Mouse (Mus musculus): ENCODE results near the gene Fgfr2. TPM values are rescaled to one million over a fixed set of nuclear protein-coding genes. Genes with fewer than 3 reads are reported as not detected.
A peak's percentile ranks its signal among the peaks of the same experiment; 100 is the strongest.

The Fgfr2 gene
- polyA plus RNA-seq, 1 experiment from 2014 or later, result 137 TPM

- Histone ChIP-seq H3K4me1 (0 out of 2 replicates have a peak, but pooled peaks cover 7% of the 10 kb centered on the region), H3K9me3 (replicated peaks) (no peaks in the 10 kb centered on the region), H3K36me3 (peaks cover 7% of the 10 kb centered on the region; the same call in 1 of the 2 replicates), H3K27me3 (no peaks in the 10 kb centered on the region), H3K4me2 (replicated peaks) (no peak overlapping the region), H3K4me3 (replicated peaks) (no peak overlapping the region), H3K9ac (no peak overlapping the region), H3K27ac (replicated peaks) (no peak overlapping the region)
- WGBS, result 94% methylated on average over 4 of the region's 4 CpGs
- ATAC-seq (ENCODE audit: insufficient number of reproducible peaks, low FRiP score, low TSS enrichment, low read depth), result no peak
These were observed 870.1 kb downstream of the Fgfr2 start for GRCm38 (mm10) chr7:132253078-132253477.

- H3K9ac ChIP-seq, result no peak overlapping the region
- no peak overlapping the region for H3K27ac ChIP-seq (replicated peaks)
- H3K9me3 ChIP-seq (replicated peaks), result no peaks in the 10 kb centered on the region
- 60% methylated on average over 10 of the region's 10 CpGs for WGBS
- ATAC-seq (ENCODE audit: insufficient number of reproducible peaks, low FRiP score, low TSS enrichment, low read depth), result no peak
- H3K27me3 ChIP-seq, result no peaks in the 10 kb centered on the region
- H3K4me3 ChIP-seq (replicated peaks), result no peak overlapping the region
- H3K4me2 ChIP-seq (replicated peaks), result no peak overlapping the region
- peaks cover 15% of the 10 kb centered on the region; the same call in 1 of the 2 replicates for H3K4me1 ChIP-seq
- peaks cover 12% of the 10 kb centered on the region; the same call in 1 of the 2 replicates for H3K36me3 ChIP-seq
These were observed 873.5 kb downstream of the Fgfr2 start for GRCm38 (mm10) chr7:132249563-132250119.

DNA sequence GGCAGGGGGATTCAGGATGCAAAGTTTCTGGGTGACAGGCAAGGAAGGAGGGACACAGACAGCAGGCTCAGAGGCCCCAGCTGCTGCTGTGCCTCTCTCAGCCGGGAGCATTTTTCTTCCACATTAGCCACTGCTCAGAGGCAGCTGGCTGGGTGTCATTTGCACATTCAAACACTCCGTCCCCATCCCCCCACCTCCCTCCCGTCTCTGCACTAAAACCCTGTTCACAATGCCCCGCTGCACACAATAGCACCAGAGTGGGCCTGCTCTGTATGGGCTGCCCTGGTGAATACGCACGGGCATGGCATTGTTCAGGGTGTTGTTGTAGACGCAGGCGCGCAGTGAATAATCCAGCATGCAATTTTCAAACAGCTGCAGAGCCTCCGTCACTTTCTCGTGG, 875.6 kb downstream of the Fgfr2 start:
- H3K27me3 ChIP-seq, result no peaks in the 10 kb centered on the region
- peaks cover 15% of the 10 kb centered on the region; the same call in 1 of the 2 replicates for H3K4me1 ChIP-seq
- H3K9me3 ChIP-seq (replicated peaks), result no peaks in the 10 kb centered on the region
- no peak overlapping the region for H3K4me3 ChIP-seq (replicated peaks)
- ATAC-seq (ENCODE audit: insufficient number of reproducible peaks, low FRiP score, low TSS enrichment, low read depth), result peak; percentile 56
- WGBS, result 20% methylated on average over 11 of the region's 11 CpGs
- H3K4me2 ChIP-seq (replicated peaks), result no peak overlapping the region
- H3K36me3 ChIP-seq, result peaks cover 16% of the 10 kb centered on the region; the same call in 1 of the 2 replicates
- H3K27ac ChIP-seq (replicated peaks), result 0 out of 2 replicates have a peak overlapping the region, but pooled peaks have one; percentile 53
- no peak overlapping the region for H3K9ac ChIP-seq

GRCm38 (mm10) chr7:132247091-132247490, 876.1 kb downstream of the Fgfr2 start:
- Histone ChIP-seq H3K9ac (no peak overlapping the region), H3K36me3 (peaks cover 19% of the 10 kb centered on the region; the same call in 1 of the 2 replicates), H3K27ac (replicated peaks) (peak overlapping the region; percentile 53; the same call in 1 of the 2 replicates), H3K4me3 (replicated peaks) (no peak overlapping the region), H3K4me1 (peaks cover 15% of the 10 kb centered on the region; the same call in 1 of the 2 replicates), H3K9me3 (replicated peaks) (no peaks in the 10 kb centered on the region), H3K4me2 (replicated peaks) (no peak overlapping the region), H3K27me3 (no peaks in the 10 kb centered on the region)
- 70% methylated on average over 5 of the region's 5 CpGs for WGBS
- no peak for ATAC-seq (ENCODE audit: insufficient number of reproducible peaks, low FRiP score, low TSS enrichment, low read depth)

- no peak overlapping the region for H3K4me2 ChIP-seq (replicated peaks)
- H3K9me3 ChIP-seq (replicated peaks), result no peaks in the 10 kb centered on the region
- 85% methylated on average over 6 of the region's 6 CpGs for WGBS
- H3K9ac ChIP-seq, result no peak overlapping the region
- peaks cover 26% of the 10 kb centered on the region; the same call in 1 of the 2 replicates for H3K36me3 ChIP-seq
- H3K27ac ChIP-seq (replicated peaks), result no peak overlapping the region; the same call in 1 of the 2 replicates
- H3K4me3 ChIP-seq (replicated peaks), result no peak overlapping the region
- H3K4me1 ChIP-seq, result peaks cover 15% of the 10 kb centered on the region; the same call in 1 of the 2 replicates
- no peak for ATAC-seq (ENCODE audit: insufficient number of reproducible peaks, low FRiP score, low TSS enrichment, low read depth)
- H3K27me3 ChIP-seq, result no peaks in the 10 kb centered on the region
These were observed 877.4 kb downstream of the Fgfr2 start for GRCm38 (mm10) chr7:132245730-132246129.

- Histone ChIP-seq H3K4me3 (replicated peaks) (no peak overlapping the region), H3K9me3 (replicated peaks) (no peaks in the 10 kb centered on the region), H3K4me1 (peaks cover 15% of the 10 kb centered on the region; the same call in 1 of the 2 replicates), H3K4me2 (replicated peaks) (no peak overlapping the region), H3K27ac (replicated peaks) (no peak overlapping the region), H3K36me3 (0 out of 2 replicates have a peak, but pooled peaks cover 23% of the 10 kb centered on the region), H3K9ac (no peak overlapping the region), H3K27me3 (no peaks in the 10 kb centered on the region)
- 93% methylated on average over 14 of the region's 14 CpGs for WGBS
- no peak for ATAC-seq (ENCODE audit: insufficient number of reproducible peaks, low FRiP score, low TSS enrichment, low read depth)
These were observed 878.5 kb downstream of the Fgfr2 start for GRCm38 (mm10) chr7:132244637-132245036.

DNA sequence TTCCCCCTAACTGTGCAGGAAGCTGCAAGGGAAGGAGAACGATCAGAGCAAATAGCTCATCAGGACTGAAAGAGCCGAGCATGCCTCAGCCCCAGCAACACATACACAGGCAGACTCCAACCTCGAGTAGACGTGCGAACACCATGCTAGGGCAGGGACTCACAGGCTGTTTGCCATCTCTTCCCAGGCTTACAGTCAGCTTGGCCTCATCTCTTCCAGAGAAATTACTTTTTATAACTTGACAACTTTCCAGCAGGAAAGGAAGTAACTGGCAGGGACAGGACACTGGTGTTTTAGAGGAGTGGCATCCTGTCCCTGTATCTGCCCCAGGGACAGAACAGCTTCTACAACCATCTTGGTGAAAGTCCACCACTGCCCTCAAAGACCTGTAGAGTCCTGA, 879.9 kb downstream of the Fgfr2 start:
- ATAC-seq (ENCODE audit: insufficient number of reproducible peaks, low FRiP score, low TSS enrichment, low read depth), result no peak
- Histone ChIP-seq H3K4me1 (peaks cover 8% of the 10 kb centered on the region; the same call in 1 of the 2 replicates), H3K9ac (no peak overlapping the region), H3K9me3 (replicated peaks) (no peaks in the 10 kb centered on the region), H3K27me3 (no peaks in the 10 kb centered on the region), H3K36me3 (peaks cover 31% of the 10 kb centered on the region), H3K4me2 (replicated peaks) (no peak overlapping the region), H3K4me3 (replicated peaks) (no peak overlapping the region), H3K27ac (replicated peaks) (no peak overlapping the region; the same call in 1 of the 2 replicates)
- WGBS, result 74% methylated on average over 5 of the region's 5 CpGs

DNA sequence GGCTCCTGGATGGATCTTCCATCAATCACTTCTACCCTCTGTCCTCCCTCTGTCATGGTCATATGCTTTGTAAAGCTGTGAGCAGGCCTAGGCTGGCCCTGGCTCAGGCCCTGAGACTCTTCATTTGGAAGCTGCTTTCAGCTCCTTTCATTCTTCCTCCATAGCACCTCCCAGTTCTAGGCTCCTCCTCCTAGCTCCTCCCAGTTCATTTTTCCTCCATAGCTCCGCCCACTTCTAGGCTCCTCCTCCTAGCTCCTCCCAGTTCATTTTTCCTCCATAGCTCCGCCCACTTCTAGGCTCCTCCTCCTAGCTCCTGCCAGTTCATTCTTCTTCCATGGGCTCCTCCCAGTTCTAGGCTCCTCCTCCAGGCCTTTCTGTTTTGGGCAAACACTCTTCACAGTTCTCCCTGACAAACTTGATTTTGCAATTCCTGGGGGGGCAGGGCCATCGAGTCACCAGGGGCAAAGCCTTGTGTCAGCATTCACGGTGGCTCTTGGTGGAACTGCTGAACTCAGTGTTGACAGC, 880.5 kb downstream of the Fgfr2 start:
- 38% methylated on average over 4 of the region's 4 CpGs for WGBS
- Histone ChIP-seq H3K9me3 (replicated peaks) (no peaks in the 10 kb centered on the region), H3K27ac (replicated peaks) (no peak overlapping the region), H3K4me2 (replicated peaks) (no peak overlapping the region), H3K4me3 (replicated peaks) (no peak overlapping the region), H3K9ac (no peak overlapping the region), H3K36me3 (peaks cover 35% of the 10 kb centered on the region), H3K27me3 (no peaks in the 10 kb centered on the region), H3K4me1 (peaks cover 8% of the 10 kb centered on the region; the same call in 1 of the 2 replicates)
- peak; percentile 48; the same call in 1 of the 2 replicates for ATAC-seq (ENCODE audit: insufficient number of reproducible peaks, low FRiP score, low TSS enrichment, low read depth)

DNA sequence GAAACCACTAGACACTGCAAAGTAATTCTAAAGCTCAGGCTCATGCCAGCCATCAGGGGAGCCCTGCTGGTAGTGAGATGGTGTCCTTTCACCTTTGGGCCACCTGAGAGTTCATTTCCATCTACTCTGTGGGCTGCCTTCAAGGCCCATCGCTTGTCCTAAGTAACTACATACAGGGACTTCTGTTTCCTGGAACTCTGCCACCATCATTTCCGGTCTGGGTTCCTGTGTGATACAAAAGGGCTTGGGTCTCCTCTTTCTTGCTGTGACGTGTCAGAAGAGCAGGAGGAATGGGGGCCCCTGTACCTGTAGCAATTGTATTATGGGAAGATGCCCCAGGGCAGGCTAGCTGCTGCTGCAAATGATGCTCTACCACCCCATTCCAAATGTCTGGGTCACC, 884.2 kb downstream of the Fgfr2 start:
- ATAC-seq (ENCODE audit: insufficient number of reproducible peaks, low FRiP score, low TSS enrichment, low read depth), result no peak
- 72% methylated on average over 3 of the region's 3 CpGs for WGBS
- Histone ChIP-seq H3K27me3 (no peaks in the 10 kb centered on the region), H3K4me2 (replicated peaks) (no peak overlapping the region), H3K36me3 (peaks cover 45% of the 10 kb centered on the region), H3K27ac (replicated peaks) (no peak overlapping the region), H3K9ac (no peak overlapping the region), H3K9me3 (replicated peaks) (no peaks in the 10 kb centered on the region), H3K4me1 (peaks cover 7% of the 10 kb centered on the region), H3K4me3 (replicated peaks) (no peak overlapping the region)

GRCm38 (mm10) chr7:132237191-132237590, 886.0 kb downstream of the Fgfr2 start:
- no peak overlapping the region for H3K4me2 ChIP-seq (replicated peaks)
- no peaks in the 10 kb centered on the region for H3K27me3 ChIP-seq
- no peak overlapping the region for H3K9ac ChIP-seq
- H3K4me1 ChIP-seq, result peaks cover 10% of the 10 kb centered on the region
- ATAC-seq (ENCODE audit: insufficient number of reproducible peaks, low FRiP score, low TSS enrichment, low read depth), result no peak
- WGBS, result 66% methylated on average over 4 of the region's 4 CpGs
- no peak overlapping the region for H3K27ac ChIP-seq (replicated peaks)
- H3K36me3 ChIP-seq, result peaks cover 35% of the 10 kb centered on the region
- no peak overlapping the region for H3K4me3 ChIP-seq (replicated peaks)
- no peaks in the 10 kb centered on the region for H3K9me3 ChIP-seq (replicated peaks)

DNA sequence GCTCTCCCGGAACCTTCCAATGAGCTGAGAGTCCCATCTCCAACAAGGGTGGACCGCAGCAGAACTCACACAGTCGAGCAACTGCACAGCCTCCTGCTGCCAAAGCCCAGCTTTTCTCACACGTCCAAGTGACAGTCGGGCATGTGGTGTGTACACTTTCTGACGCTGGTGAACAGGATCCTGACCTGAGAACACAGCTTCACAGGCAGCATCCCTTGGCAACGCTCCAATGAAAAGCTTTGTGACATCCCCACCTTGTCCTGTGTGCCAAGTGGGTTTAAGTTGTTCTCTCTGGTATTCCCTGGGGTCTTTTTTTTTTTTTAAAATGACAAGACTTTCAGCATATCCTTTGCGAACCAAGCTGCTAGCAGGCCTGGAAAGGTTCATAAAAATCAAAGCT, 886.4 kb downstream of the Fgfr2 start:
- H3K36me3 ChIP-seq, result peaks cover 33% of the 10 kb centered on the region
- peaks cover 10% of the 10 kb centered on the region for H3K4me1 ChIP-seq
- ATAC-seq (ENCODE audit: insufficient number of reproducible peaks, low FRiP score, low TSS enrichment, low read depth), result no peak
- no peak overlapping the region for H3K4me3 ChIP-seq (replicated peaks)
- H3K4me2 ChIP-seq (replicated peaks), result no peak overlapping the region
- no peaks in the 10 kb centered on the region for H3K27me3 ChIP-seq
- H3K9ac ChIP-seq, result no peak overlapping the region
- 66% methylated on average over 8 of the region's 8 CpGs for WGBS
- no peak overlapping the region for H3K27ac ChIP-seq (replicated peaks)
- no peaks in the 10 kb centered on the region for H3K9me3 ChIP-seq (replicated peaks)

Data from embryonic facial prominence, embryonic 15.5 days (tissue).